Mouse (Mus musculus) spleen, embryonic (tissue): ENCODE data around the gene Fam229b.

Experiments used
- CTCF ChIA-PET: fragments of 350-600 bp; sonication (Branson Sonifier 250); formaldehyde crosslinking; loops from one replicate; lab custom pipeline; 2022; lab: Charles Lee

Fam229b gene

GRCm38 (mm10) chr10:39137766-39138165, 4.1 kb upstream of the Fam229b start:
- CTCF ChIA-PET = no interaction called here

- CTCF ChIA-PET = no interaction called here
Measured at GRCm38 (mm10) chr10:39121412-39121811, 12.3 kb downstream of the Fam229b start.

- CTCF ChIA-PET = no interaction called here
Measured at GRCm38 (mm10) chr10:39109489-39109874, 24.2 kb downstream of the Fam229b start.

- CTCF ChIA-PET = no interaction called here
Measured at GRCm38 (mm10) chr10:39108837-39109488, 24.8 kb downstream of the Fam229b start.

GRCm38 (mm10) chr10:39106935-39107334, 26.8 kb downstream of the Fam229b start:
- CTCF ChIA-PET = no interaction called here

- CTCF ChIA-PET = no interaction called here
Measured at GRCm38 (mm10) chr10:39106413-39106812, 27.3 kb downstream of the Fam229b start.

DNA sequence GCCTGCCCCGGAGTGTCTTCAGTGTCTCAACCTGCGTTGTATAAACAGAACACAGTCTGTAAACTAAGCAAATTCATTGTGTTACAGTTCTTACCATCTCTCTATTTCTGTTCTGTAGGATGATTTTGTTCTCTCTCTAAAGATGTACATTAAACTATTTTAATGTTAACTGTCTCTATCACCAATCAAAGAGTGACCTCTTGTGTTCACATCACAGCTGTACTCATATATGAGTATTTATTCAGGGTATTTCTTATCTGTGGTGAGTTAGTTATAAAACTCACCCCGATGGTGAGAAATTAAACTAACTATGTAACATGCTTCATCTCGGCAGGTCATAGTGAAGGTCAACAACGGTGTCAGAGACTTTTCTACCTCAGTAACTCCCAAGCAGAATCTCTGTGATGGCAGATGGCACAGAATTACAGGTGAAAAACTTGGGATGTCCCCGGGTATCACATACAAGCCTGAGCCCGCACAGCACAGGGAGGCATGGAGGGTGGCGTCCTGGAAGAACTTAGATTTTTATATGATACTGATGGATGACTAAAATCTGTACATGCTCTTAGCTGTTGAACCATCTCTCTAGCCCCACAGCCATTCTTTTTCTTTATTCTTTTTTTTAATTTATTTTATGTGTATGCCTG, 28.8 kb downstream of the Fam229b start:
- CTCF ChIA-PET = no interaction called here

DNA sequence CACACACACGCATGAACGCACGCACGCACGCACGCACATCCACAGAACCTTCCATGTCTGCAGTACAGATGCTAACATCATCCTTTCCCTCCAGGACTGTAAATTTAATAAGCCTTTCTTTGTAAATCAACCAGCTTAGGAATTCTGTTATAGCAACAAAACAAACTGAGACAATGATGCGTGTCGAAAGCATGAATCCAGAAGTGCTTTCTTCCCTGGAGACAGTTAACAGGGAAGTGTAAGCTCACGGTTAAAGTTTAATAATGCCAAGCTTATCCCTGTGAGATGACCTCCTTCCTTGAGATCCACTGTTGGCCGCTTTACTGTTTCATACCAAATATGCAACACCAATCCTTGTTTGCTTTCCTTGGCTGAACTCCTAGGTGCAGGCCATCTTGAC, 35.0 kb downstream of the Fam229b start:
- CTCF ChIA-PET = no interaction called here

- CTCF ChIA-PET = no interaction called here
Measured at GRCm38 (mm10) chr10:39096981-39097380, 36.7 kb downstream of the Fam229b start.

DNA sequence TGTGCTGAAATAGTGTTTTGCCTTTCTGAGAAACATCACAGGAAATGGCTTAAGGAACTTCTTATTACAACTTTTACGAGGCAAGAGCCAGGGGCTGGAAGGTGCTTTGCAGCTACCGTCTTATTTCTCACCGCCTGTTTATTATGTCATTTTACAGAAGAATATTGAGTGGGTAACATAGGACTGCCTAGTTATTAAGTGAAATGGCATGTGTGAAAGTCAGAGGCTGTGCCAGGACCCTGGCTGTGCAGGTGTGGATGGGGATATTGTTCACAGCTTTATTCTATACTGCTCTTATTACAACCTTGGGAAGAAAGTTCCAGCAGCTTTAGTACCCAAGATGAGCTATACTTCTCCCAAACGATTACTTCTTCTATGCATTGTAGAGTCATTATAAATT, 61.7 kb downstream of the Fam229b start:
- CTCF ChIA-PET = no interaction called here
